Mouse (Mus musculus): Measurements from ENCODE around the gene Gse1. TPM values are rescaled to one million over a fixed set of nuclear protein-coding genes. Genes with fewer than 3 reads are reported as not detected.

Gene Gse1
- total and polyA plus RNA-seq, 2 experiments from 2014 or later = 15.9 to 48.2 TPM

- H3K4me2 ChIP-seq (ENCODE audit: low read depth) = no peak overlapping the region
- H3K27ac ChIP-seq (ENCODE audit: low read depth, low read length) = no peak overlapping the region
- WGBS = 77% methylated on average over 7 of the region's 7 CpGs
- H3K9ac ChIP-seq = no peak overlapping the region
- no peak for DNase-seq
- no peak for ATAC-seq
- H3K27me3 ChIP-seq (ENCODE audit: insufficient read depth, low read length) = no peaks in the 10 kb centered on the region
- no peak for TF ChIP-seq CTCF (IDR thresholded peaks at IDR 0.05; ENCODE audit: low read depth)
- no peak overlapping the region for H3K4me3 ChIP-seq (ENCODE audit: low read depth, low read length)
- H3K36me3 ChIP-seq (ENCODE audit: insufficient read depth) = no peaks in the 10 kb centered on the region
- H3K4me1 ChIP-seq (ENCODE audit: insufficient read depth) = peaks cover 23% of the 10 kb centered on the region
- H3K9me3 ChIP-seq (ENCODE audit: low read length) = no peaks in the 10 kb centered on the region
Observed at GRCm38 (mm10) chr8:120377803-120378189, 149.5 kb downstream of the Gse1 start.

- Histone ChIP-seq H3K27me3 (ENCODE audit: insufficient read depth, low read length) (no peaks in the 10 kb centered on the region), H3K36me3 (ENCODE audit: insufficient read depth) (no peaks in the 10 kb centered on the region), H3K4me3 (ENCODE audit: low read depth, low read length) (no peak overlapping the region), H3K9me3 (ENCODE audit: low read length) (no peaks in the 10 kb centered on the region), H3K9ac (no peak overlapping the region), H3K4me2 (ENCODE audit: low read depth) (no peak overlapping the region), H3K4me1 (ENCODE audit: insufficient read depth) (peaks cover 28% of the 10 kb centered on the region), H3K27ac (ENCODE audit: low read depth, low read length) (no peak overlapping the region)
- 33% methylated on average over 16 of the region's 16 CpGs for whole genome bisulfite sequencing
- no peak for ATAC-seq
- peak; percentile 60 for DNase-seq
- no peak for TF ChIP-seq CTCF (IDR thresholded peaks at IDR 0.05; ENCODE audit: low read depth)
Observed at GRCm38 (mm10) chr8:120378306-120378705, 150.1 kb downstream of the Gse1 start.

GRCm38 (mm10) chr8:120379015-120379414, 150.8 kb downstream of the Gse1 start:
- Histone ChIP-seq H3K4me2 (ENCODE audit: low read depth) (no peak overlapping the region), H3K4me3 (ENCODE audit: low read depth, low read length) (no peak overlapping the region), H3K4me1 (ENCODE audit: insufficient read depth) (peaks cover 33% of the 10 kb centered on the region), H3K27ac (ENCODE audit: low read depth, low read length) (no peak overlapping the region), H3K36me3 (ENCODE audit: insufficient read depth) (no peaks in the 10 kb centered on the region), H3K9me3 (ENCODE audit: low read length) (no peaks in the 10 kb centered on the region), H3K9ac (no peak overlapping the region), H3K27me3 (ENCODE audit: insufficient read depth, low read length) (no peaks in the 10 kb centered on the region)
- 63% methylated on average over 3 of the region's 3 CpGs for whole genome bisulfite sequencing
- ATAC-seq (no peak), DNase-seq (no peak)
- no peak for TF ChIP-seq CTCF (IDR thresholded peaks at IDR 0.05; ENCODE audit: low read depth)

- no peak overlapping the region for H3K4me3 ChIP-seq (ENCODE audit: low read depth, low read length)
- ATAC-seq = no peak; the same call in 1 of the 2 replicates
- WGBS = 21% methylated on average over 4 of the region's 4 CpGs
- H3K9me3 ChIP-seq (ENCODE audit: low read length) = no peaks in the 10 kb centered on the region
- H3K9ac ChIP-seq = no peak overlapping the region
- H3K4me1 ChIP-seq (ENCODE audit: insufficient read depth) = peaks cover 33% of the 10 kb centered on the region
- no peak overlapping the region for H3K4me2 ChIP-seq (ENCODE audit: low read depth)
- no peaks in the 10 kb centered on the region for H3K36me3 ChIP-seq (ENCODE audit: insufficient read depth)
- DNase-seq = no peak
- H3K27me3 ChIP-seq (ENCODE audit: insufficient read depth, low read length) = no peaks in the 10 kb centered on the region
- peak overlapping the region; percentile 70 for H3K27ac ChIP-seq (ENCODE audit: low read depth, low read length)
- no peak for TF ChIP-seq CTCF (IDR thresholded peaks at IDR 0.05; ENCODE audit: low read depth)
Observed at GRCm38 (mm10) chr8:120381865-120382264, 153.6 kb downstream of the Gse1 start.

- no peak for TF ChIP-seq CTCF (IDR thresholded peaks at IDR 0.05; ENCODE audit: low read depth)
- WGBS = 25% methylated on average over 19 of the region's 19 CpGs
- Histone ChIP-seq H3K4me2 (ENCODE audit: low read depth) (no peak overlapping the region), H3K36me3 (ENCODE audit: insufficient read depth) (no peaks in the 10 kb centered on the region), H3K4me1 (ENCODE audit: insufficient read depth) (peaks cover 33% of the 10 kb centered on the region), H3K9ac (no peak overlapping the region; the same call in 1 of the 2 replicates), H3K4me3 (ENCODE audit: low read depth, low read length) (no peak overlapping the region), H3K27ac (ENCODE audit: low read depth, low read length) (peak overlapping the region; percentile 70), H3K9me3 (ENCODE audit: low read length) (no peaks in the 10 kb centered on the region), H3K27me3 (ENCODE audit: insufficient read depth, low read length) (no peaks in the 10 kb centered on the region)
- DNase-seq (peak; percentile 87), ATAC-seq (peak; percentile 94)
Observed at GRCm38 (mm10) chr8:120382436-120383203, 154.4 kb downstream of the Gse1 start.

GRCm38 (mm10) chr8:120383204-120383560, 154.9 kb downstream of the Gse1 start:
- 69% methylated on average over 6 of the region's 6 CpGs for WGBS
- Histone ChIP-seq H3K4me1 (ENCODE audit: insufficient read depth) (peaks cover 28% of the 10 kb centered on the region), H3K36me3 (ENCODE audit: insufficient read depth) (no peaks in the 10 kb centered on the region), H3K27me3 (ENCODE audit: insufficient read depth, low read length) (no peaks in the 10 kb centered on the region), H3K9me3 (ENCODE audit: low read length) (no peaks in the 10 kb centered on the region), H3K27ac (ENCODE audit: low read depth, low read length) (peak overlapping the region; percentile 70; the same call in 1 of the 2 replicates), H3K9ac (no peak overlapping the region; the same call in 1 of the 2 replicates), H3K4me3 (ENCODE audit: low read depth, low read length) (no peak overlapping the region), H3K4me2 (ENCODE audit: low read depth) (no peak overlapping the region)
- no peak for DNase-seq
- no peak for ATAC-seq
- TF ChIP-seq CTCF (IDR thresholded peaks at IDR 0.05; ENCODE audit: low read depth) = no peak

- no peak for TF ChIP-seq CTCF (IDR thresholded peaks at IDR 0.05; ENCODE audit: low read depth)
- 49% methylated on average over 6 of the region's 6 CpGs for WGBS
Observed at GRCm38 (mm10) chr8:120383713-120384112, 155.5 kb downstream of the Gse1 start.

More at GRCm38 (mm10) chr8:120383713-120384112, 155.5 kb downstream of the Gse1 start:
- H3K9ac ChIP-seq = no peak overlapping the region
- H3K4me2 ChIP-seq (ENCODE audit: low read depth) = no peak overlapping the region
- H3K9me3 ChIP-seq (ENCODE audit: low read length) = no peaks in the 10 kb centered on the region
- no peaks in the 10 kb centered on the region for H3K27me3 ChIP-seq (ENCODE audit: insufficient read depth, low read length)
- no peaks in the 10 kb centered on the region for H3K36me3 ChIP-seq (ENCODE audit: insufficient read depth)
- H3K4me1 ChIP-seq (ENCODE audit: insufficient read depth) = peaks cover 25% of the 10 kb centered on the region
- H3K4me3 ChIP-seq (ENCODE audit: low read depth, low read length) = no peak overlapping the region
- ATAC-seq (no peak), DNase-seq (no peak)
- H3K27ac ChIP-seq (ENCODE audit: low read depth, low read length) = no peak overlapping the region
